Mouse (Mus musculus) heart, adult 2 months (tissue): ENCODE results near the gene Atxn10. TPM values are rescaled to one million over a fixed set of nuclear protein-coding genes. Genes with fewer than 3 reads are reported as not detected.

Experiments used
- DNase-seq, 2 experiments: peaks; one replicate each; pipeline ENCODE4 v3.0.0; 2021
- H3K27ac ChIP-seq: fragments of 200-600 bp; 2 replicates; pipeline ENCODE4 v1.8.1; 2022
- H3K27me3 ChIP-seq: fragments of 200-500 bp; 2 replicates; pipeline ENCODE4 v1.6.1; 2012; ENCODE audit warnings: mild to moderate bottlenecking, low read length, inconsistent platforms, mixed read lengths; ENCODE audit not compliant: control insufficient read depth, insufficient read depth
- H3K36me3 ChIP-seq: fragments of 200-500 bp; 2 replicates; pipeline ENCODE4 v1.6.1; 2012; ENCODE audit warnings: low read length, inconsistent platforms; ENCODE audit not compliant: control insufficient read depth, insufficient read depth
- H3K4me1 ChIP-seq: fragments of 200-500 bp; 2 replicates; pipeline ENCODE4 v1.6.1; 2011; ENCODE audit warnings: low read length; ENCODE audit not compliant: control insufficient read depth, insufficient read depth
- H3K4me3 ChIP-seq: fragments of 200-600 bp; 2 replicates; pipeline ENCODE4 v1.8.1; 2022
- H3K79me2 ChIP-seq: fragments of 200-500 bp; replicated peaks from 2 replicates; pipeline ENCODE4 v1.6.1; 2012; ENCODE audit warnings: mild to moderate bottlenecking, inconsistent platforms, low read length, moderate library complexity, mixed read lengths; ENCODE audit not compliant: control insufficient read depth, insufficient read depth
- H3K9ac ChIP-seq: fragments of 200-500 bp; 2 replicates; pipeline ENCODE4 v1.6.1; 2012; ENCODE audit warnings: low read depth, mild to moderate bottlenecking, control low read depth, inconsistent platforms, low read length, mixed read lengths
- CTCF ChIP-seq: fragments of 200-600 bp; IDR thresholded peaks from 2 replicates; pipeline ENCODE4 v1.8.1; 2022; ENCODE audit warnings: antibody characterized with exemption, mild to moderate bottlenecking, moderate library complexity
- EP300 ChIP-seq: fragments of 200-500 bp; IDR thresholded peaks from 2 replicates; pipeline ENCODE4 v1.6.1; 2011; ENCODE audit warnings: low read depth, low read length, control low read depth; ENCODE audit not compliant: insufficient read depth
- POLR2A ChIP-seq: fragments of 200-500 bp; IDR thresholded peaks from 2 replicates; pipeline ENCODE4 v1.6.1; 2011; ENCODE audit warnings: mild to moderate bottlenecking, low read depth, low read length, control low read depth; ENCODE audit not compliant: insufficient read depth
- WGBS: fragments of 180-500 bp; shearing (Covaris S2); methylation state at CpG from one replicate; pipeline ENCODE4 v1.1.7; 2018; 5-methylcytosine and 5-hydroxymethylcytosine counted together
- intact Hi-C: fragments of 180-260 bp; cut with DNase I; formaldehyde crosslinking; loops from one replicate; pipeline ENCODE4 v1.15.1; 2025
- polyA plus RNA-seq: library from polyadenylated mRNA; depleted of rRNA; stranded (reverse); fragments of >200 nt; gene quantifications from 2 replicates; pipeline ENCODE4 v1.2.3, GENCODE M21; 2012
- total RNA-seq, 2 experiments: library from RNA; stranded (reverse); gene quantifications; 2 replicates each; pipeline ENCODE4 v1.2.3; 2021

Atxn10 gene
- total and polyA plus RNA-seq, 3 experiments, result 52.9 to 82.6 (median 71.7) TPM

GRCm38 (mm10) chr15:85401926-85402325, 65.9 kb downstream of the Atxn10 start:
- no peaks in the 10 kb centered on the region for H3K27me3 ChIP-seq
- no peaks in the 10 kb centered on the region for H3K79me2 ChIP-seq
- no peak overlapping the region for H3K4me3 ChIP-seq
- no peak for TF ChIP-seq CTCF
- TF ChIP-seq POLR2A, result no peak
- no peak for TF ChIP-seq EP300
- no peak for DNase-seq
- 75% methylated on average over 7 of the region's 7 CpGs for WGBS
- H3K4me1 ChIP-seq, result peaks cover 2% of the 10 kb centered on the region; the same call in 1 of the 2 replicates
- H3K36me3 ChIP-seq, result 0 out of 2 replicates have a peak, but pooled peaks cover 2% of the 10 kb centered on the region
- H3K27ac ChIP-seq, result no peak overlapping the region
- intact Hi-C loops, result no loop called here
- no peak overlapping the region for H3K9ac ChIP-seq

- Histone ChIP-seq H3K79me2 (no peaks in the 10 kb centered on the region), H3K4me3 (no peak overlapping the region), H3K4me1 (peaks cover 4% of the 10 kb centered on the region; the same call in 1 of the 2 replicates), H3K36me3 (0 out of 2 replicates have a peak, but pooled peaks cover 2% of the 10 kb centered on the region), H3K9ac (no peak overlapping the region), H3K27me3 (no peaks in the 10 kb centered on the region), H3K27ac (no peak overlapping the region)
- TF ChIP-seq CTCF (no peak), EP300 (no peak), POLR2A (no peak)
- intact Hi-C loops, result no loop called here
- WGBS, result 64% methylated on average over 4 of the region's 4 CpGs
- peak; percentile 29 to 36 for DNase-seq
Observed at GRCm38 (mm10) chr15:85403256-85403731, 67.2 kb downstream of the Atxn10 start.

GRCm38 (mm10) chr15:85404739-85405138, 68.7 kb downstream of the Atxn10 start:
- peaks cover 5% of the 10 kb centered on the region; the same call in 1 of the 2 replicates for H3K4me1 ChIP-seq
- H3K27ac ChIP-seq, result no peak overlapping the region
- no peak overlapping the region for H3K4me3 ChIP-seq
- H3K9ac ChIP-seq, result no peak overlapping the region
- H3K27me3 ChIP-seq, result no peaks in the 10 kb centered on the region
- DNase-seq, result no peak
- intact Hi-C loops, result no loop called here
- WGBS, result 82% methylated on average over 4 of the region's 4 CpGs
- no peak for TF ChIP-seq CTCF
- H3K79me2 ChIP-seq, result no peaks in the 10 kb centered on the region
- 0 out of 2 replicates have a peak, but pooled peaks cover 2% of the 10 kb centered on the region for H3K36me3 ChIP-seq

- peaks cover 5% of the 10 kb centered on the region; the same call in 1 of the 2 replicates for H3K4me1 ChIP-seq
- intact Hi-C loops, result no loop called here
- no peak overlapping the region for H3K4me3 ChIP-seq
- H3K36me3 ChIP-seq, result 0 out of 2 replicates have a peak, but pooled peaks cover 2% of the 10 kb centered on the region
- DNase-seq, result no peak
- H3K79me2 ChIP-seq, result no peaks in the 10 kb centered on the region
- no peak for TF ChIP-seq CTCF
- no peak for TF ChIP-seq EP300
- no peak for TF ChIP-seq POLR2A
- WGBS, result 82% methylated on average over 3 of the region's 3 CpGs
- H3K9ac ChIP-seq, result no peak overlapping the region
- no peaks in the 10 kb centered on the region for H3K27me3 ChIP-seq
- H3K27ac ChIP-seq, result no peak overlapping the region
Observed at GRCm38 (mm10) chr15:85405567-85405966, 69.5 kb downstream of the Atxn10 start.

- WGBS, result 60% methylated on average over 1 of the region's 1 CpGs
- DNase-seq, result no peak
- Histone ChIP-seq H3K36me3 (0 out of 2 replicates have a peak, but pooled peaks cover 2% of the 10 kb centered on the region), H3K4me1 (peaks cover 5% of the 10 kb centered on the region; the same call in 1 of the 2 replicates), H3K4me3 (no peak overlapping the region), H3K27ac (no peak overlapping the region), H3K9ac (no peak overlapping the region), H3K79me2 (no peaks in the 10 kb centered on the region), H3K27me3 (no peaks in the 10 kb centered on the region)
- intact Hi-C loops, result no loop called here
- TF ChIP-seq EP300 (no peak), POLR2A (no peak)
Observed at GRCm38 (mm10) chr15:85406846-85407245, 70.8 kb downstream of the Atxn10 start.

- peaks cover 5% of the 10 kb centered on the region; the same call in 1 of the 2 replicates for H3K4me1 ChIP-seq
Observed at GRCm38 (mm10) chr15:85407342-85407741, 71.3 kb downstream of the Atxn10 start.

More at GRCm38 (mm10) chr15:85407342-85407741, 71.3 kb downstream of the Atxn10 start:
- Histone ChIP-seq H3K27ac (no peak overlapping the region), H3K27me3 (no peaks in the 10 kb centered on the region), H3K9ac (no peak overlapping the region), H3K79me2 (no peaks in the 10 kb centered on the region), H3K4me3 (no peak overlapping the region), H3K36me3 (0 out of 2 replicates have a peak, but pooled peaks cover 2% of the 10 kb centered on the region)
- no peak for TF ChIP-seq CTCF
- TF ChIP-seq POLR2A, result no peak
- TF ChIP-seq EP300, result no peak
- DNase-seq, result no peak
- WGBS, result 76% methylated on average over 3 of the region's 3 CpGs
- intact Hi-C loops, result no loop called here
